Mouse (Mus musculus) neutrophil, adult 5-6 weeks (primary cell): Measurements from ENCODE around the gene Zfp931. TPM values are rescaled to one million over a fixed set of nuclear protein-coding genes. Genes with fewer than 3 reads are reported as not detected.
A peak's percentile ranks its signal among the peaks of the same experiment; 100 is the strongest.

ENCODE experiments used
- ATAC-seq: fragments of 151-379, 151-347 bp; 2 replicates; pipeline ENCODE4 v1.8.0; 2017; ENCODE audit warnings: mild to moderate bottlenecking, moderate TSS enrichment; ENCODE audit not compliant: insufficient number of reproducible peaks, poor library complexity, low FRiP score, severe bottlenecking; ENCODE audit errors: extremely low read depth
- total RNA-seq: library from RNA; stranded (forward); fragments of 200-1000 nt; gene quantifications from 2 replicates; pipeline ENCODE4 v1.2.3, GENCODE M21; 2017

Zfp931 gene
- total RNA-seq, 1 experiment from 2014 or later, result 6.4 TPM

DNA sequence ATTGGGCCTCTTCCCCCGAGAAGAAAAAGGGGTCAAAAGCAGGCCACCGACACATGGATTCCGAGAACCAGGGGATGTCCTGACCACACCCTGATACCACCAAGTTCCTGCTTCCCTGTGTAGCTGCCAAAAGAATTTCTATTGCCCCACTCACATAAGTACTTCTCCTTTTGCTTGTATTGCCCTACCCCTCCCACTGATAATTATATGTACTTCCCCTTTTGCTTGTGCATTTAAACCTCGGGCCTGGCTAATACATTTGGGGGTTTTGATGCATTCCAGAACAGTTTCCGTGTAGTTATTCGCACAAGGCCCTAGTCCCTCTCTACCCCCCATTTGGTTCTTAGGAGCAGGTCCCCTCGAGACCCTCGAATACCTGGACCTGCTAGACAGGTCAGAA is 57.5 kb downstream of the Zfp931 start:
- ATAC-seq, result peak; percentile 81

DNA sequence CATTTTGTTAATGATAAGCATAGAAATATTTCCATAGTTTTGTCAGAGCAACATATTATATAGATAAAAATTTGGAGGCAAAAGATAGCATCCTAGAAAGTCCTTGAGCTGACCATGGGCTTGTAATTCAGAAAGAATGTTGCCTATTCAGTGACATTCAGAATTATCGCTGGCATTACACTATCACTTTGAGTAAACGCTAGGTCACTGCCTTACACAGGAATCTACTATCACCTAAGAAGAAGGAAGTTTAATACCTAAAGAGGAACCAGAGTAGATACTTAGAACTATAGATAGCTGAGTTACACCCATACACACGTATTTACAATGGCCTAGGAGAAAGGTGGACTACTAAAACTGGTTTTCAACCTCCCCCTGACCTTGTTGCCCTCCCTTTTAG is 58.8 kb downstream of the Zfp931 start:
- peak; percentile 56; the same call in 1 of the 2 replicates for ATAC-seq

Other genes starting within 250 kb of the Zfp931 start
- 15.7 and 22.9 TPM in 2 replicates for gene Gm14325, start 238.1 kb downstream of the Zfp931 start, total RNA-seq
- gene Gm14327, start 181.4 kb downstream of the Zfp931 start, total RNA-seq, result 1.2 TPM in 1 of 2 replicates, not detected in the other
- 13.0 TPM in 1 of 2 replicates, not detected in the other for gene Zfp972, start 152.9 kb downstream of the Zfp931 start, total RNA-seq
- 14.4 and 15.1 TPM in 2 replicates for gene Gm14326, start 121.2 kb downstream of the Zfp931 start, total RNA-seq
- gene Zfp971, start 55.2 kb downstream of the Zfp931 start, total RNA-seq, result 95.9 and 127 TPM in 2 replicates
- 0.25 and 1.5 TPM in 2 replicates for gene Phactr3, start 40.5 kb upstream of the Zfp931 start, total RNA-seq